Mouse (Mus musculus) neural tube, embryonic 15.5 days (tissue): ENCODE results near the gene Uba1. TPM values are rescaled to one million over a fixed set of nuclear protein-coding genes. Genes with fewer than 3 reads are reported as not detected.

Source experiments
- ATAC-seq: fragments of 200-750 bp; cut with Nextera tagmentation; 2 replicates; pipeline ENCODE4 v1.8.0; 2017; ENCODE audit warnings: mild to moderate bottlenecking, moderate TSS enrichment, moderate library complexity; ENCODE audit not compliant: low FRiP score
- H3K27ac ChIP-seq: fragments of 300-500 bp; sonication (generic); replicated peaks from 2 replicates; pipeline ENCODE4 v1.5.1; 2015; ENCODE audit warnings: mild to moderate bottlenecking, inconsistent platforms
- H3K27me3 ChIP-seq: fragments of 300-500 bp; sonication (generic); replicated peaks from 2 replicates; pipeline ENCODE4 v1.6.1; 2015; ENCODE audit warnings: inconsistent platforms
- H3K36me3 ChIP-seq: fragments of 300-500 bp; sonication (generic); 2 replicates; pipeline ENCODE4 v1.6.1; 2015; ENCODE audit warnings: inconsistent platforms
- H3K4me1 ChIP-seq: fragments of 300-500 bp; sonication (generic); 2 replicates; pipeline ENCODE4 v1.6.1; 2015; ENCODE audit warnings: inconsistent platforms
- H3K4me2 ChIP-seq: fragments of 300-500 bp; sonication (generic); 2 replicates; pipeline ENCODE4 v1.6.1; 2015; ENCODE audit warnings: inconsistent platforms, mild to moderate bottlenecking, moderate library complexity
- H3K4me3 ChIP-seq: fragments of 300-500 bp; sonication (generic); replicated peaks from 2 replicates; pipeline ENCODE4 v1.5.1; 2015; ENCODE audit warnings: mild to moderate bottlenecking, inconsistent platforms
- H3K9ac ChIP-seq: fragments of 300-500 bp; sonication (generic); replicated peaks from 2 replicates; pipeline ENCODE4 v1.6.1; 2015; ENCODE audit warnings: mild to moderate bottlenecking, inconsistent platforms
- H3K9me3 ChIP-seq: fragments of 300-500 bp; sonication (generic); replicated peaks from 2 replicates; pipeline ENCODE4 v1.6.1; 2016; ENCODE audit warnings: inconsistent platforms
- WGBS: fragments of 180-500 bp; shearing (Covaris S2); methylation state at CpG from one replicate; pipeline ENCODE4 v1.1.7; 2015; ENCODE audit warnings: mixed read lengths; 5-methylcytosine and 5-hydroxymethylcytosine counted together
- polyA plus RNA-seq: library from polyadenylated mRNA; unstranded; fragments of >200 nt; fragmentation: Nextera tagmentation; extraction: Ambion mirVana; gene quantifications from 2 replicates; pipeline ENCODE4 v1.2.1, GENCODE M21; 2015

The Uba1 gene
- polyA plus RNA-seq, 1 experiment from 2014 or later: 341 TPM

GRCm38 (mm10) chrX:20663444-20663790 lies 5.3 kb downstream of the Uba1 start:
- H3K36me3 ChIP-seq: peaks cover 2% of the 10 kb centered on the region; the same call in 1 of the 2 replicates
- ATAC-seq: peak; percentile 10; the same call in 1 of the 2 replicates
- H3K27ac ChIP-seq: peak overlapping the region; percentile 88
- H3K4me3 ChIP-seq: peak overlapping the region; percentile 58
- peaks cover 26% of the 10 kb centered on the region for H3K4me1 ChIP-seq
- H3K9me3 ChIP-seq: no peaks in the 10 kb centered on the region
- peak overlapping the region; percentile 73 for H3K9ac ChIP-seq
- no peaks in the 10 kb centered on the region for H3K27me3 ChIP-seq
- WGBS: 20% methylated on average over 9 of the region's 9 CpGs
- peak overlapping the region; percentile 58 for H3K4me2 ChIP-seq

- peaks cover 9% of the 10 kb centered on the region for H3K36me3 ChIP-seq
- WGBS: 24% methylated on average over 16 of the region's 16 CpGs
- H3K9ac ChIP-seq: peak within 1 kb of the TSS; percentile 71
- peaks cover 19% of the 10 kb centered on the region for H3K4me1 ChIP-seq
- peak; percentile 93 for ATAC-seq
- H3K4me2 ChIP-seq: peak within 1 kb of the TSS; percentile 64
- peak within 1 kb of the TSS; percentile 62 for H3K4me3 ChIP-seq
- no peaks in the 10 kb centered on the region for H3K27me3 ChIP-seq
- H3K9me3 ChIP-seq: no peaks in the 10 kb centered on the region
- H3K27ac ChIP-seq: peak within 1 kb of the TSS; percentile 94
Measured at GRCm38 (mm10) chrX:20687519-20688067, 29.5 kb downstream of the Uba1 start, which contains the start of gene Cdk16. Gene Cdk16 (plus strand): TSS chrX:20687954.

GRCm38 (mm10) chrX:20688068-20688547 lies 30.0 kb downstream of the Uba1 start:
- Histone ChIP-seq H3K4me1 (peaks cover 19% of the 10 kb centered on the region), H3K9me3 (no peaks in the 10 kb centered on the region), H3K27ac (peak overlapping the region; percentile 94), H3K4me2 (peak overlapping the region; percentile 64), H3K36me3 (peaks cover 7% of the 10 kb centered on the region; the same call in 1 of the 2 replicates), H3K27me3 (no peaks in the 10 kb centered on the region), H3K4me3 (peak overlapping the region; percentile 62), H3K9ac (peak overlapping the region; percentile 71)
- WGBS: 27% methylated on average over 27 of the region's 33 CpGs
- peak; percentile 92 for ATAC-seq

GRCm38 (mm10) chrX:20688615-20689014 lies 30.5 kb downstream of the Uba1 start:
- 28% methylated on average over 35 of the region's 35 CpGs for WGBS
- H3K36me3 ChIP-seq: peaks cover 9% of the 10 kb centered on the region
- no peaks in the 10 kb centered on the region for H3K27me3 ChIP-seq
- H3K4me2 ChIP-seq: peak overlapping the region; percentile 64
- H3K4me1 ChIP-seq: peaks cover 19% of the 10 kb centered on the region
- no peaks in the 10 kb centered on the region for H3K9me3 ChIP-seq
- H3K27ac ChIP-seq: peak overlapping the region; percentile 94
- H3K9ac ChIP-seq: peak overlapping the region; percentile 71
- H3K4me3 ChIP-seq: peak overlapping the region; percentile 62
- peak; percentile 53 for ATAC-seq

- peaks cover 26% of the 10 kb centered on the region for H3K36me3 ChIP-seq
- 83% methylated on average over 3 of the region's 3 CpGs for WGBS
- no peaks in the 10 kb centered on the region for H3K27me3 ChIP-seq
- H3K9me3 ChIP-seq: no peaks in the 10 kb centered on the region
- H3K27ac ChIP-seq: no peak overlapping the region
- no peak overlapping the region for H3K4me3 ChIP-seq
- no peak for ATAC-seq
- H3K4me1 ChIP-seq: peaks cover 19% of the 10 kb centered on the region
- H3K9ac ChIP-seq: no peak overlapping the region
- no peak overlapping the region for H3K4me2 ChIP-seq
Measured at GRCm38 (mm10) chrX:20691566-20691965, 33.4 kb downstream of the Uba1 start.

- Histone ChIP-seq H3K36me3 (peaks cover 33% of the 10 kb centered on the region), H3K27me3 (no peaks in the 10 kb centered on the region), H3K9me3 (no peaks in the 10 kb centered on the region), H3K4me3 (no peak overlapping the region), H3K27ac (no peak overlapping the region), H3K4me1 (peaks cover 13% of the 10 kb centered on the region), H3K4me2 (no peak overlapping the region), H3K9ac (no peak overlapping the region)
- ATAC-seq: no peak
- WGBS: 88% methylated on average over 1 of the region's 1 CpGs
Measured at GRCm38 (mm10) chrX:20692616-20693015, 34.5 kb downstream of the Uba1 start.

GRCm38 (mm10) chrX:20695842-20696241 lies 37.7 kb downstream of the Uba1 start:
- no peak overlapping the region for H3K4me2 ChIP-seq
- WGBS: 93% methylated on average over 4 of the region's 4 CpGs
- no peak overlapping the region for H3K4me3 ChIP-seq

GRCm38 (mm10) chrX:20703741-20704290 lies 45.7 kb downstream of the Uba1 start, which contains the start of gene Usp11:
Gene Usp11 (plus strand): TSS chrX:20703906.
- ATAC-seq: peak; percentile 93
- WGBS: 25% methylated on average over 32 of the region's 32 CpGs
- Histone ChIP-seq H3K4me2 (peak within 1 kb of the TSS; percentile 51), H3K27me3 (no peaks in the 10 kb centered on the region), H3K4me1 (no peaks in the 10 kb centered on the region), H3K36me3 (peaks cover 7% of the 10 kb centered on the region; the same call in 1 of the 2 replicates), H3K9ac (peak within 1 kb of the TSS; percentile 70), H3K9me3 (no peaks in the 10 kb centered on the region), H3K27ac (peak within 1 kb of the TSS; percentile 91), H3K4me3 (peak within 1 kb of the TSS; percentile 60)

More at GRCm38 (mm10) chrX:20695842-20696241, 37.7 kb downstream of the Uba1 start:
- Histone ChIP-seq H3K4me1 (no peaks in the 10 kb centered on the region), H3K27ac (no peak overlapping the region), H3K9me3 (no peaks in the 10 kb centered on the region), H3K36me3 (peaks cover 47% of the 10 kb centered on the region), H3K9ac (no peak overlapping the region), H3K27me3 (no peaks in the 10 kb centered on the region)
- ATAC-seq: no peak

- H3K27me3 ChIP-seq: no peaks in the 10 kb centered on the region
- H3K4me3 ChIP-seq: peak overlapping the region; percentile 60
- H3K9me3 ChIP-seq: no peaks in the 10 kb centered on the region
- 0 out of 2 replicates have a peak, but pooled peaks cover under 1% of the 10 kb centered on the region for H3K36me3 ChIP-seq
- no peaks in the 10 kb centered on the region for H3K4me1 ChIP-seq
- peak; percentile 86 for ATAC-seq
- 22% methylated on average over 32 of the region's 32 CpGs for WGBS
- H3K9ac ChIP-seq: peak overlapping the region; percentile 70
- H3K27ac ChIP-seq: peak overlapping the region; percentile 91
- H3K4me2 ChIP-seq: peak overlapping the region; percentile 51
Measured at GRCm38 (mm10) chrX:20704295-20705082, 46.4 kb downstream of the Uba1 start.

- no peak overlapping the region for H3K9ac ChIP-seq
- no peaks in the 10 kb centered on the region for H3K27me3 ChIP-seq
- no peaks in the 10 kb centered on the region for H3K9me3 ChIP-seq
- H3K4me1 ChIP-seq: no peaks in the 10 kb centered on the region
- peak overlapping the region; percentile 60 for H3K4me3 ChIP-seq
- H3K4me2 ChIP-seq: peak overlapping the region; percentile 51
- H3K27ac ChIP-seq: no peak overlapping the region
- 29% methylated on average over 3 of the region's 3 CpGs for WGBS
- no peak for ATAC-seq
- H3K36me3 ChIP-seq: no peaks in the 10 kb centered on the region
Measured at GRCm38 (mm10) chrX:20705083-20705402, 46.9 kb downstream of the Uba1 start.

GRCm38 (mm10) chrX:20728681-20729080 lies 70.6 kb downstream of the Uba1 start:
- WGBS: 72% methylated on average over 5 of the region's 5 CpGs
- no peaks in the 10 kb centered on the region for H3K27me3 ChIP-seq
- H3K36me3 ChIP-seq: no peaks in the 10 kb centered on the region
- H3K9me3 ChIP-seq: no peaks in the 10 kb centered on the region
- H3K27ac ChIP-seq: no peak overlapping the region
- H3K4me1 ChIP-seq: no peaks in the 10 kb centered on the region
- no peak for ATAC-seq
- H3K4me2 ChIP-seq: no peak overlapping the region
- H3K4me3 ChIP-seq: no peak overlapping the region
- no peak overlapping the region for H3K9ac ChIP-seq
